Mouse (Mus musculus) cerebellum, adult 2 months (tissue): ENCODE results near the gene Prap1. TPM values are rescaled to one million over a fixed set of nuclear protein-coding genes. Genes with fewer than 3 reads are reported as not detected.
A peak's percentile ranks its signal among the peaks of the same experiment; 100 is the strongest.
"Not testable (repeated sequence)": the region's sequence is repeated elsewhere in the genome, so short reads cannot be mapped to it uniquely, and the experiment has no call there.

Source experiments
- DNase-seq, 2 experiments: peaks; one replicate each; pipeline ENCODE4 v3.0.0; 2021
- H3K27ac ChIP-seq: fragments of 200-500 bp; 2 replicates; pipeline ENCODE4 v1.5.1; 2012; ENCODE audit warnings: low read length, control low read depth, inconsistent platforms; ENCODE audit not compliant: insufficient read depth
- H3K27me3 ChIP-seq: fragments of 200-500 bp; 2 replicates; pipeline ENCODE4 v1.6.1; 2012; ENCODE audit warnings: inconsistent platforms, mild to moderate bottlenecking, low read length, moderate library complexity; ENCODE audit not compliant: control insufficient read depth, insufficient read depth
- H3K4me1 ChIP-seq: fragments of 200-500 bp; 2 replicates; pipeline ENCODE4 v1.6.1; 2011; ENCODE audit warnings: low read length; ENCODE audit not compliant: control insufficient read depth, insufficient read depth
- H3K4me3 ChIP-seq: fragments of 200-500 bp; replicated peaks from 2 replicates; pipeline ENCODE3; 2011; ENCODE audit warnings: mild to moderate bottlenecking, low read depth, low read length, control low read depth; ENCODE audit not compliant: insufficient read depth
- CTCF ChIP-seq: fragments of 200-500 bp; IDR thresholded peaks from 2 replicates; pipeline ENCODE4 v1.5.1; 2011; ENCODE audit warnings: low read depth, mild to moderate bottlenecking, control low read depth, low read length, moderate library complexity, borderline replicate concordance; ENCODE audit not compliant: insufficient read depth
- POLR2A ChIP-seq: fragments of 200-500 bp; IDR thresholded peaks from 2 replicates; pipeline ENCODE4 v1.6.1; 2011; ENCODE audit warnings: low read length, control low read depth, borderline replicate concordance; ENCODE audit not compliant: insufficient read depth
- WGBS: fragments of 180-500 bp; shearing (Covaris S2); methylation state at CpG from one replicate; pipeline ENCODE4 v1.1.7; 2018; 5-methylcytosine and 5-hydroxymethylcytosine counted together
- polyA plus RNA-seq: library from polyadenylated mRNA; depleted of rRNA; stranded (reverse); fragments of >200 nt; gene quantifications from 2 replicates; pipeline ENCODE4 v1.2.3, GENCODE M21; 2012

Gene Prap1
- polyA plus RNA-seq, 1 experiment = not detected

- no peak for DNase-seq
- TF ChIP-seq CTCF (no peak), POLR2A (no peak)
- H3K27ac ChIP-seq = no peak overlapping the region
- peak overlapping the region; percentile 55 for H3K4me3 ChIP-seq
- WGBS = 16% methylated on average over 5 of the region's 5 CpGs
- H3K4me1 ChIP-seq = 0 out of 2 replicates have a peak, but pooled peaks cover 2% of the 10 kb centered on the region
- H3K27me3 ChIP-seq = no peaks in the 10 kb centered on the region
Measured at GRCm38 (mm10) chr7:140126022-140126350, 32.8 kb downstream of the Prap1 start.

GRCm38 (mm10) chr7:140126934-140127333 is 33.7 kb downstream of the Prap1 start:
- Histone ChIP-seq H3K4me3 (no peak overlapping the region), H3K27me3 (no peaks in the 10 kb centered on the region), H3K4me1 (0 out of 2 replicates have a peak, but pooled peaks cover 2% of the 10 kb centered on the region), H3K27ac (no peak overlapping the region)
- no peak for DNase-seq
- TF ChIP-seq POLR2A = no peak
- TF ChIP-seq CTCF = no peak
- WGBS = 96% methylated on average over 3 of the region's 3 CpGs

- Histone ChIP-seq H3K4me3 (no peak overlapping the region), H3K4me1 (0 out of 2 replicates have a peak, but pooled peaks cover 2% of the 10 kb centered on the region), H3K27ac (no peak overlapping the region), H3K27me3 (no peaks in the 10 kb centered on the region)
- TF ChIP-seq CTCF = no peak
- DNase-seq = no peak
- WGBS = 90% methylated on average over 2 of the region's 2 CpGs
Measured at GRCm38 (mm10) chr7:140127911-140128310, 34.7 kb downstream of the Prap1 start.

GRCm38 (mm10) chr7:140132184-140132583 is 39.0 kb downstream of the Prap1 start:
- not testable (repeated sequence) for DNase-seq, H3K27ac ChIP-seq, H3K4me1 ChIP-seq, H3K27me3 ChIP-seq, H3K4me3 ChIP-seq
- 78% methylated on average over 7 of the region's 7 CpGs for WGBS

- not testable (repeated sequence) for H3K4me1 ChIP-seq, H3K27me3 ChIP-seq, H3K27ac ChIP-seq, H3K4me3 ChIP-seq, DNase-seq
- WGBS = 90% methylated on average over 7 of the region's 7 CpGs
Measured at GRCm38 (mm10) chr7:140134033-140134432, 40.8 kb downstream of the Prap1 start.

GRCm38 (mm10) chr7:140135106-140135770 is 42.0 kb downstream of the Prap1 start:
- WGBS = 80% methylated on average over 5 of the region's 5 CpGs
- Histone ChIP-seq H3K27ac (no peak overlapping the region), H3K4me3 (no peak overlapping the region), H3K4me1 (no peaks in the 10 kb centered on the region), H3K27me3 (no peaks in the 10 kb centered on the region)
- TF ChIP-seq CTCF (no peak), POLR2A (no peak)
- DNase-seq = no peak

- TF ChIP-seq POLR2A (peak; percentile 90), CTCF (no peak)
- Histone ChIP-seq H3K4me1 (no peaks in the 10 kb centered on the region), H3K4me3 (peak within 1 kb of the TSS; percentile 71), H3K27me3 (no peaks in the 10 kb centered on the region), H3K27ac (peak within 1 kb of the TSS; percentile 63)
- 1% methylated on average over 39 of the region's 39 CpGs for WGBS
- peak; percentile 96 to 99 for DNase-seq
Measured at GRCm38 (mm10) chr7:140137135-140138020, 44.2 kb downstream of the Prap1 start, which contains the start of gene Mtg1. TSS of gene Mtg1 (plus strand) at chr7:140137564.

GRCm38 (mm10) chr7:140138021-140138310 is 44.8 kb downstream of the Prap1 start:
- TF ChIP-seq CTCF (no peak), POLR2A (no peak)
- Histone ChIP-seq H3K4me1 (no peaks in the 10 kb centered on the region), H3K4me3 (peak overlapping the region; percentile 71), H3K27ac (peak overlapping the region; percentile 63), H3K27me3 (no peaks in the 10 kb centered on the region)
- no peak for DNase-seq
- WGBS = under 1% methylated on average over 8 of the region's 8 CpGs
